Mouse (Mus musculus): ENCODE data around the gene Tubb1. TPM values are rescaled to one million over a fixed set of nuclear protein-coding genes. Genes with fewer than 3 reads are reported as not detected.

The Tubb1 gene
- polyA plus RNA-seq, 1 experiment from 2014 or later, result 0.24 TPM

- no peak overlapping the region for H3K9ac ChIP-seq (replicated peaks; ENCODE audit: low read depth, low read length)
- peaks cover 21% of the 10 kb centered on the region for H3K36me3 ChIP-seq (ENCODE audit: control insufficient read depth, insufficient read depth)
- peak; percentile 61 for ATAC-seq
- H3K4me2 ChIP-seq (ENCODE audit: low read length), result no peak overlapping the region
- no peaks in the 10 kb centered on the region for H3K4me1 ChIP-seq (replicated peaks; ENCODE audit: control insufficient read depth, insufficient read depth, low read length)
- no peaks in the 10 kb centered on the region for H3K9me3 ChIP-seq (ENCODE audit: control insufficient read depth, low read length)
- WGBS, result 29% methylated on average over 10 of the region's 10 CpGs
- H3K4me3 ChIP-seq (replicated peaks; ENCODE audit: low read length), result no peak overlapping the region
- H3K27me3 ChIP-seq (replicated peaks; ENCODE audit: control insufficient read depth, insufficient read depth, low read length), result no peaks in the 10 kb centered on the region
- H3K27ac ChIP-seq (ENCODE audit: low read length), result no peak overlapping the region
These were observed 21.4 kb upstream of the Tubb1 start for GRCm38 (mm10) chr2:174428996-174429591.

GRCm38 (mm10) chr2:174434943-174435342, 15.6 kb upstream of the Tubb1 start:
- Histone ChIP-seq H3K9me3 (ENCODE audit: control insufficient read depth, low read length) (no peaks in the 10 kb centered on the region), H3K4me3 (replicated peaks; ENCODE audit: low read length) (no peak overlapping the region), H3K27ac (ENCODE audit: low read length) (no peak overlapping the region), H3K4me2 (ENCODE audit: low read length) (no peak overlapping the region), H3K9ac (replicated peaks; ENCODE audit: low read depth, low read length) (no peak overlapping the region), H3K27me3 (replicated peaks; ENCODE audit: control insufficient read depth, insufficient read depth, low read length) (no peaks in the 10 kb centered on the region), H3K4me1 (replicated peaks; ENCODE audit: control insufficient read depth, insufficient read depth, low read length) (peaks cover 18% of the 10 kb centered on the region), H3K36me3 (ENCODE audit: control insufficient read depth, insufficient read depth) (no peaks in the 10 kb centered on the region)
- ATAC-seq, result no peak
- WGBS, result over 99% methylated on average over 9 of the region's 9 CpGs

- Histone ChIP-seq H3K27me3 (replicated peaks; ENCODE audit: control insufficient read depth, insufficient read depth, low read length) (no peaks in the 10 kb centered on the region), H3K4me2 (ENCODE audit: low read length) (no peak overlapping the region), H3K9ac (replicated peaks; ENCODE audit: low read depth, low read length) (no peak overlapping the region), H3K4me3 (replicated peaks; ENCODE audit: low read length) (no peak overlapping the region), H3K9me3 (ENCODE audit: control insufficient read depth, low read length) (no peaks in the 10 kb centered on the region), H3K36me3 (ENCODE audit: control insufficient read depth, insufficient read depth) (no peaks in the 10 kb centered on the region), H3K4me1 (replicated peaks; ENCODE audit: control insufficient read depth, insufficient read depth, low read length) (peaks cover 18% of the 10 kb centered on the region), H3K27ac (ENCODE audit: low read length) (no peak overlapping the region)
- no peak for ATAC-seq
- WGBS, result 92% methylated on average over 26 of the region's 26 CpGs
These were observed 14.3 kb upstream of the Tubb1 start for GRCm38 (mm10) chr2:174436076-174436701.

GRCm38 (mm10) chr2:174436916-174437696, 13.4 kb upstream of the Tubb1 start:
- no peaks in the 10 kb centered on the region for H3K27me3 ChIP-seq (replicated peaks; ENCODE audit: control insufficient read depth, insufficient read depth, low read length)
- no peak overlapping the region for H3K4me2 ChIP-seq (ENCODE audit: low read length)
- WGBS, result 92% methylated on average over 7 of the region's 7 CpGs
- H3K36me3 ChIP-seq (ENCODE audit: control insufficient read depth, insufficient read depth), result no peaks in the 10 kb centered on the region
- H3K27ac ChIP-seq (ENCODE audit: low read length), result no peak overlapping the region
- peaks cover 18% of the 10 kb centered on the region for H3K4me1 ChIP-seq (replicated peaks; ENCODE audit: control insufficient read depth, insufficient read depth, low read length)
- H3K9me3 ChIP-seq (ENCODE audit: control insufficient read depth, low read length), result no peaks in the 10 kb centered on the region
- ATAC-seq, result no peak
- no peak overlapping the region for H3K9ac ChIP-seq (replicated peaks; ENCODE audit: low read depth, low read length)
- H3K4me3 ChIP-seq (replicated peaks; ENCODE audit: low read length), result no peak overlapping the region

- WGBS, result 98% methylated on average over 4 of the region's 4 CpGs
- H3K27me3 ChIP-seq (replicated peaks; ENCODE audit: control insufficient read depth, insufficient read depth, low read length), result no peaks in the 10 kb centered on the region
- no peaks in the 10 kb centered on the region for H3K36me3 ChIP-seq (ENCODE audit: control insufficient read depth, insufficient read depth)
- no peak overlapping the region for H3K9ac ChIP-seq (replicated peaks; ENCODE audit: low read depth, low read length)
- H3K4me1 ChIP-seq (replicated peaks; ENCODE audit: control insufficient read depth, insufficient read depth, low read length), result peaks cover 18% of the 10 kb centered on the region
- no peak for ATAC-seq
- no peak overlapping the region for H3K4me3 ChIP-seq (replicated peaks; ENCODE audit: low read length)
- no peaks in the 10 kb centered on the region for H3K9me3 ChIP-seq (ENCODE audit: control insufficient read depth, low read length)
- peak overlapping the region; percentile 85 for H3K4me2 ChIP-seq (ENCODE audit: low read length)
- no peak overlapping the region for H3K27ac ChIP-seq (ENCODE audit: low read length)
These were observed 12.9 kb upstream of the Tubb1 start for GRCm38 (mm10) chr2:174437697-174437982.

GRCm38 (mm10) chr2:174438181-174438580, 12.3 kb upstream of the Tubb1 start:
- H3K9ac ChIP-seq (replicated peaks; ENCODE audit: low read depth, low read length), result peak overlapping the region; percentile 74
- no peak; the same call in 1 of the 2 replicates for ATAC-seq
- H3K27ac ChIP-seq (ENCODE audit: low read length), result no peak overlapping the region
- peaks cover 18% of the 10 kb centered on the region for H3K4me1 ChIP-seq (replicated peaks; ENCODE audit: control insufficient read depth, insufficient read depth, low read length)
- WGBS, result 56% methylated on average over 11 of the region's 11 CpGs
- peak overlapping the region; percentile 85 for H3K4me2 ChIP-seq (ENCODE audit: low read length)
- H3K36me3 ChIP-seq (ENCODE audit: control insufficient read depth, insufficient read depth), result no peaks in the 10 kb centered on the region
- peak overlapping the region; percentile 67 for H3K4me3 ChIP-seq (replicated peaks; ENCODE audit: low read length)
- H3K27me3 ChIP-seq (replicated peaks; ENCODE audit: control insufficient read depth, insufficient read depth, low read length), result no peaks in the 10 kb centered on the region
- H3K9me3 ChIP-seq (ENCODE audit: control insufficient read depth, low read length), result no peaks in the 10 kb centered on the region

- no peaks in the 10 kb centered on the region for H3K27me3 ChIP-seq (replicated peaks; ENCODE audit: control insufficient read depth, insufficient read depth, low read length)
- no peak within 1 kb of the TSS for H3K27ac ChIP-seq (ENCODE audit: low read length)
- no peaks in the 10 kb centered on the region for H3K36me3 ChIP-seq (ENCODE audit: control insufficient read depth, insufficient read depth)
- peak within 1 kb of the TSS; percentile 67 for H3K4me3 ChIP-seq (replicated peaks; ENCODE audit: low read length)
- peaks cover 18% of the 10 kb centered on the region for H3K4me1 ChIP-seq (replicated peaks; ENCODE audit: control insufficient read depth, insufficient read depth, low read length)
- WGBS, result under 1% methylated on average over 38 of the region's 38 CpGs
- no peaks in the 10 kb centered on the region for H3K9me3 ChIP-seq (ENCODE audit: control insufficient read depth, low read length)
- ATAC-seq, result peak; percentile 81
- H3K9ac ChIP-seq (replicated peaks; ENCODE audit: low read depth, low read length), result peak within 1 kb of the TSS; percentile 74
- peak within 1 kb of the TSS; percentile 85 for H3K4me2 ChIP-seq (ENCODE audit: low read length)
These were observed 11.6 kb upstream of the Tubb1 start, which contains the start of gene Ctsz for GRCm38 (mm10) chr2:174438737-174439449. Gene Ctsz, minus strand, starts transcription at chr2:174439039.

GRCm38 (mm10) chr2:174439450-174439838, 11.1 kb upstream of the Tubb1 start:
- Histone ChIP-seq H3K9me3 (ENCODE audit: control insufficient read depth, low read length) (no peaks in the 10 kb centered on the region), H3K4me2 (ENCODE audit: low read length) (peak overlapping the region; percentile 85), H3K27ac (ENCODE audit: low read length) (no peak overlapping the region), H3K4me3 (replicated peaks; ENCODE audit: low read length) (no peak overlapping the region), H3K4me1 (replicated peaks; ENCODE audit: control insufficient read depth, insufficient read depth, low read length) (peaks cover 18% of the 10 kb centered on the region), H3K36me3 (ENCODE audit: control insufficient read depth, insufficient read depth) (no peaks in the 10 kb centered on the region), H3K9ac (replicated peaks; ENCODE audit: low read depth, low read length) (peak overlapping the region; percentile 74; the same call in 1 of the 2 replicates), H3K27me3 (replicated peaks; ENCODE audit: control insufficient read depth, insufficient read depth, low read length) (no peaks in the 10 kb centered on the region)
- WGBS, result 51% methylated on average over 5 of the region's 5 CpGs
- ATAC-seq, result no peak

- H3K27ac ChIP-seq (ENCODE audit: low read length), result no peak overlapping the region
- no peak for ATAC-seq
- H3K9me3 ChIP-seq (ENCODE audit: control insufficient read depth, low read length), result no peaks in the 10 kb centered on the region
- H3K27me3 ChIP-seq (replicated peaks; ENCODE audit: control insufficient read depth, insufficient read depth, low read length), result no peaks in the 10 kb centered on the region
- H3K4me2 ChIP-seq (ENCODE audit: low read length), result no peak overlapping the region
- no peaks in the 10 kb centered on the region for H3K36me3 ChIP-seq (ENCODE audit: control insufficient read depth, insufficient read depth)
- no peak overlapping the region for H3K9ac ChIP-seq (replicated peaks; ENCODE audit: low read depth, low read length)
- H3K4me3 ChIP-seq (replicated peaks; ENCODE audit: low read length), result no peak overlapping the region
- peaks cover 18% of the 10 kb centered on the region for H3K4me1 ChIP-seq (replicated peaks; ENCODE audit: control insufficient read depth, insufficient read depth, low read length)
- 75% methylated on average over 9 of the region's 9 CpGs for WGBS
These were observed 10.5 kb upstream of the Tubb1 start for GRCm38 (mm10) chr2:174439961-174440360.
